Mouse (Mus musculus) kidney, postnatal 4 days (tissue): Measurements from ENCODE around the gene Clec4g.

Experiments
- DNase-seq, 2 experiments: peaks; one replicate each; pipeline ENCODE4 v3.0.0; 2021; ENCODE audit warnings: mixed read lengths in 2 of 2

The Clec4g gene

DNA sequence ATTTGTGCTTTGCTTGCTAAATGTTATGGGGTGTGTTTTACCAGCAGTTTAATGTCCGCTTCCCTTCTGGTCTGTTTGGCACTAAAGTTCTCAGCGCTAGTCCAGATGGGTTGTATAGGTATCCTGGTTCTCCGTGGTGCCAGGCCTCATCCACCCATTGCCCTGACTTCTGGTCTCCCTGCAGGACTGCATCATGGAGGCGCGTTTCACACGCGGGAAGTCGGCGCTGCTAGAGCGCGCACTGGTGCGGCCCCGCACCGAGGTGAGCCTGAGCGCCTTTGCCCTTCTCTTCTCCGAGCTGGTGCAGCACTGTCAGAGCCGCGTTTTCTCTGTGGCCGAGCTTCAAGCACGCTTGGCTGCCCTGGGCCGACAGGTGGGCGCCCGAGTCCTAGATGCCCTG lies 41.6 kb downstream of the Clec4g start:
- DNase-seq = no peak

DNA sequence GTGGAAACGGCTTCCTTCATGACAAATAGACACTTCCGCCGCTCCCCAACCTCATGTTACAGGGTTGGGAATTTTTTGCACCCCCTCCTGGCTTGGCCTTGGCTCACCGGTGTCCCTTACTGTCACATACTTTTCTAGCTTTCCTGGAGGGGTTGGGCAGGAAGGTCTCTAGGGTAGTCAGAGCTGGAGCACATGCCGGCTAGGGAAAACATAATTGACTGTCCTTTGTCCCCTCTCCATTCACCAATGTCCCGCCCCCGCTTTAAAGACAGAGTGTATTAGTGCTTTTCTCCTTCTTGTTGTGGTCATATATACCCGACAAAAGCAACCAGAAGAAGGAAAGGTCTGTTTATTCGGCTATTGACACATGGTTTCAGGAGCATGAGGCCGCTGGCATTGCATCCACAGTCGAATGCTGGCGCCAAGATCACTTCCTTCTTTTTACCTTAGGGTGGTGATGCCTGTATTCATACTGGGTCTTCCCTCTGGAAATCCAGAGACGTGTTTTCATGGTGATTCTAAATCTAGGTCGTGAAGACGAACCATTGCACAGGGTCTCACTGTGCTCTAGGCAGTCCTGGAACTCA lies 43.4 kb downstream of the Clec4g start:
- peak in 1 of 2 experiments; percentile 34 for DNase-seq

DNA sequence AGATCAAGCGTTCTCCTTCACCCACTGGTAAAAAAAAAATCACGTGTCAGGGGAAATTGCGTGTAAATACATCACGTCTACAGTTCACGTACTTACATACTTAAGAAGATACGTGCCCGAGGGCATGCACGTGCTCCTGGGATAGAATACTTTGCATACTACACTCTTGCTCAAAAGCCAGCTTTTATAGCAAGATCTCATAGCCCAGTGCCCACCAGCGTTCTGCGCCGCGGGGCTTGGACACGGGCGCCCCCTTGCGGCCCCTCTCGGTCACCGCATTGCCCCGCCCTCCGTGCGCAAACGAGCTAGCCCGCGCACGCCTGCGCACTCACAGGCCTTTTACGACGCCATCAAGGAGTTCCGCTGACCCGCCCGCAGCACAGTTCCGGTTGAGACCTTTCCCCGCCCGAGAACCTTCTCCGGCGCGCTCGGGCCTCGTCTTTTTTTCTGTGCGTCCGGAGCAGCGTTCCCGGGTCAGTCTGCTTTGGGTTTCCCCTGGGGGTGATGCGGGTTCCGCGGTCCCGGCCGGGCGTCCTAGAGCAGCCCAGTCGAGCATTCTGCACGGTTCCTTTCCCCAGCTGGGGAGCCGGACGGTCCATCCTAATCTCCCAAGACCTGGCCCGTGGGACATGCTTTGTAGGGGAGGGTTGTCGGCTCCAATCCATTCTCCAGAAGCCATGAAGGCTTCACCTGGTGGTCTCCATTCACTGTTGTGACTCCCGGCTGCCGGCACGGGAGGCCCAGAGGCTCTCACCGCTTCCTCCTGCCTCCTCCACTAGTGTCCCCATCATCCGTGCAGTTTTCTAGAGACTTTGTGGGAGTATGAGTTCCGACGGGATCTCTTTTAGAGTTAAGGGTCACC lies 44.1 kb downstream of the Clec4g start, which contains the start of gene Trappc5:
Gene Trappc5, plus strand, starts transcription at position 169 of the 862 bp plus-strand sequence.
- peak; percentile 94 to 97 for DNase-seq

DNA sequence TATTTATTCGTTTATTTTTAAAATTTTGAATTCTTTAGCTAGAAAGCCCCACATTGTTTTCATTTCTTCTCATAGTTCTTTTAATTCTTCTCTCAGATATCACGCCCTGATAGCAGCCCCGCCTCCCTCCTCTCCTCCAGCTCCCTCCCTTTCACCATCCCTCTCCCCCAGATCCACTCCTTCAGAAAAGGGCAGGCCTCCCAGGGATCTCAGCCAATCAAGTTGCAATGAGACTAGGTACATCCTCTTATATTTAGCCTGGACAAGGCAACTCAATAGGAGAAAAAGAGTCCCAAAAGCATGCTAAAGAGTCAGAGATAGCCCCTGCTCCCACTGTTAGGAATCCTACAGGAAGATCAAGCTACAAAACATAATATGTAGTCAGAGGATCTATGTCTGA lies 45.8 kb downstream of the Clec4g start:
- no peak for DNase-seq

DNA sequence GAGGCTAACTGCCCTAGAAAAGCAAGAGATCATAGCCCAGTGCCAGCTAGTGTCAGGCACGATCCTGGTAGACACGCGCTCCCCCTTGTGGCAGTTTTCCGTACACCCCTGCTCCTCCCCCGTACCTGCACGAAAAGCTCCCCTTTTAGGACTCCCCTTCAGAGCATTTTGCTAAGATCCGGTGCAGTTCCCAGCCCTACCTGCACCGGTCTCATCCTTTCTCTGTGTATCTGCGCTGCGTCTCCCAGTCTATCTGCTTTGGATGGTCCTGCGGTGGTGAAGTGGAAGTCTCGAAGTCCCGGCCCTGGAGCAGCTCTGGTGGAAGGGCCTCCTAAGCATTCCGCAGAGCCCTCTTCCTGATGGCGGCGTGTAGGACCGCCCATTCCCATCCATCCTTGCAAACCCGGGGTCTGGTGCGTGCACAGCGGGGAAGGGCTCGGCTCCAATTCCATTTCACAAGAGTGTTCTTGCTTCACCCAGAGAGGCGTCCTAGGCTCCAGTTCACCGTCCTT lies 48.4 kb downstream of the Clec4g start, which contains the start of gene Fcor:
Gene Fcor, minus strand, starts transcription at position 383 of the 512 bp plus-strand sequence.
- peak; percentile 90 for DNase-seq

DNA sequence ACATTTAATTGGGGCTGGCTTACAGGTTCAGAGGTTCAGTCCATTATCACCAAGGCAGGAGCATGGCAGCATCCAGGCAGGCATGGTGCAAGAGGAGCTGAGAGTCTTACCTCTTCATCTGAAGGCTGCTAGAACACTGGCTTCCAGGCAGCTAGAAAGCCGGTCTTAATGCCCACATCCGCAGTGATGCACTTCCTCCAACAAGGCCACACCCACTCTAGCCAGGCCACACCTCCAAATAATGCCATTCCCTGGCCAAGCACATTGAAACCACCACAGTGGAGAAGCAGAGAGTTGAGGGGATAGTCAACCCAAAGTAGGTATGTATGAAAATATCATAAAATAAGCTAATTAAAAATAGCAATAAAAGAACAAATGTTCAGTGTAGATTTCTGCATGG lies 50.1 kb downstream of the Clec4g start:
- DNase-seq = no peak

DNA sequence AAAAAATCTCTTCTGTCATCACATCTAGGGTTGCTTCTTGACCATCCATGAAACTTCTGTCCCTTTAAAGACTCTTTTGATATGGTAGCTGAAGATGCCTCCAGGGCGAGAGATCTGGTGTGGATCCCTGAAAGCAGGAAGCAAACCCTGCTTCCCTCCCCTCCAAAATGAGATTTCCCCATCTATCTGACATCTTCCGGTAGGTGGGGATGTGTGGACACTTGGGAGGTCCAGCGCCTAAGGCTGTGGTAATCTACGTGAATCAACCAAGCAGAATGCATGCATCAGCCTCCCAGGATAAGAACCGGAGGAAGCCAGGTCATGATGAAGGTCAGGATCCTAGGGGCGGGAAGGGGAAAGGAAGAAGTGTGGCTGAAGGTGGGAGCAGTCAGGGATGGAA lies 54.9 kb downstream of the Clec4g start, which contains the start of gene Mcemp1:
Gene Mcemp1, plus strand, starts transcription at position 248 of the 400 bp plus-strand sequence.
- DNase-seq = no peak

DNA sequence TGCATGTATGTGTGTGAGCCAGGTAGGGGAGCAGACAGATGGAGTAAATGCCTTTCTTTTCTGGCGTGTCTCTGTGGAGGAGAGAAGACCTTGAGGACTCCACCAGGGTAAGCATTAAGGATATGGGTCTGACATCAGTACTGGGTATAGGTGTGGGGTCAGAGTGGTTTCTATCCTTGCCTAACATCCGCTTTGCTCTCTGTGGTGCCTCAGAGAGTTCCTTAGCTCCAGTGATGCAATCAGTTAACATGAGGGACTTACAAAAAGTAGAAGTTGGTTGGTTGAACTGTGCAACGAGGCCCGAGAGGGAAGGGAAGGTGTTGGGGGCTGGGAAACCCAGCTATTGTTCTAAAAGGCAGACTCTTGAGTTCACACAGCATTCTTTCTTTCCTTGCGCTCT lies 56.0 kb downstream of the Clec4g start:
- no peak for DNase-seq

DNA sequence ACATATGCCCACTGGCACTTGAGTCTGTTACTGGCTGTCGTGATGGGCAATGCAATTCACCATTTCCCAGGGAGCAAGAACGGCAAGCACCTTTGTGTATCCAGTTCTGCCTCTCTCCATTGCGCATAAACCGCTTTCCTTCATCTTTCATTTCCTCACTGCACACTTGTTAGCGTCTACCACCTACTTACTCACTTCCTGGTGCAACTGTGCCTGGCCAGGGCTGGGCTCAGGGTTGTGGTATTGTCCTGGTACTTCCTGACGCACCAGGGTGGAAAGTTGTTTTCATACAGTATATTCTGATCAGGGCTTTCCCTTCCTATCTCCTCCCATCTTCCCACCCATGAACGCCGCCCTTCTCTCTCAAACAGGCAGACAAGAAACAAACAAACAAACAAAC lies 59.6 kb downstream of the Clec4g start:
- no peak for DNase-seq
